Mouse (Mus musculus): Measurements from ENCODE around the gene Bckdha.

DNA sequence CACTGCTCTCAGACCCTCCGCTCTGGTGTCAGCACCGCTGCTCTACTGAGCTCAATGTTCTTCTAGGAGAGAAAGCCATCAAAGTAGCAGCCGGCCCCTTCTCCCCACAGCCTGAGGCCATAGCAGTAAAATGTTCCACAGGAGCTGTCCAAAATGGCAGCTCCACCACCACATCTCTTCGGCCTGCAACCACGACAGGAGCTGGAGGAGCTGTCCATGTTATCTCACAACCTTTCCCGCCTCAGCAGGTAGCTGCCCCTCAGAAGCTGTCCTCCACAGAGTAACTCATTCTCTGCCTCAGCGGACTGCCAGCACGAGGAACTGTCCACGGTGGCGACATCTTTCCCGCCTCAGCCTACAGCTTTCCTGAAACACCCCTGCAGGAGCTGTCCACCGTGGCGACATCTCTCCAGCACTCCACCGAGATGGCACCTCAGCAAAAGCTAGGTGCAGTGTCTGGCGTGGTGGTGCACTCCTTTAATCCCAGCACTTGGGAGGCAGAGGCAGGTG, 76.4 kb downstream of the Bckdha start:
- TF ChIP-seq CTCF (IDR thresholded peaks at IDR 0.05; ENCODE audit: borderline replicate concordance, insufficient read depth, low read length): no peak
- no peak for TF ChIP-seq POLR2A (IDR thresholded peaks at IDR 0.05; ENCODE audit: low read depth, low read length)
